Mouse (Mus musculus): ENCODE measurements around the gene App. TPM values are rescaled to one million over a fixed set of nuclear protein-coding genes. Genes with fewer than 3 reads are reported as not detected.

Gene App
- polyA plus RNA-seq, 1 experiment from 2014 or later: 225 TPM

- 0 out of 2 replicates have a peak, but pooled peaks have one; percentile 55 for ATAC-seq (ENCODE audit: low FRiP score, low TSS enrichment)
- 66% methylated on average over 9 of the region's 9 CpGs for WGBS
- H3K9me3 ChIP-seq (ENCODE audit: control insufficient read depth, low read length): no peaks in the 10 kb centered on the region
- H3K27ac ChIP-seq (ENCODE audit: low read depth, low read length): peak overlapping the region; percentile 30; the same call in 1 of the 2 replicates
- no peaks in the 10 kb centered on the region for H3K27me3 ChIP-seq (ENCODE audit: control insufficient read depth, insufficient read depth, low read length)
- peaks cover 14% of the 10 kb centered on the region; the same call in 1 of the 2 replicates for H3K36me3 ChIP-seq (ENCODE audit: control insufficient read depth, insufficient read depth, low read length)
- H3K4me3 ChIP-seq (ENCODE audit: low read length): no peak overlapping the region
- H3K4me2 ChIP-seq (replicated peaks; ENCODE audit: low read depth, low read length): no peak overlapping the region
- H3K9ac ChIP-seq (ENCODE audit: low read depth, low read length): peak overlapping the region; percentile 4; the same call in 1 of the 2 replicates
- 0 out of 2 replicates have a peak, but pooled peaks cover 13% of the 10 kb centered on the region for H3K4me1 ChIP-seq (ENCODE audit: control insufficient read depth, insufficient read depth, low read length)
Measured at GRCm38 (mm10) chr16:85106644-85107323, 66.8 kb downstream of the App start.

GRCm38 (mm10) chr16:85105603-85106002, 68.0 kb downstream of the App start:
- WGBS: 74% methylated on average over 4 of the region's 4 CpGs
- Histone ChIP-seq H3K4me1 (ENCODE audit: control insufficient read depth, insufficient read depth, low read length) (0 out of 2 replicates have a peak, but pooled peaks cover 13% of the 10 kb centered on the region), H3K36me3 (ENCODE audit: control insufficient read depth, insufficient read depth, low read length) (peaks cover 14% of the 10 kb centered on the region; the same call in 1 of the 2 replicates), H3K27me3 (ENCODE audit: control insufficient read depth, insufficient read depth, low read length) (no peaks in the 10 kb centered on the region), H3K4me3 (ENCODE audit: low read length) (no peak overlapping the region), H3K9ac (ENCODE audit: low read depth, low read length) (no peak overlapping the region), H3K9me3 (ENCODE audit: control insufficient read depth, low read length) (no peaks in the 10 kb centered on the region), H3K27ac (ENCODE audit: low read depth, low read length) (no peak overlapping the region), H3K4me2 (replicated peaks; ENCODE audit: low read depth, low read length) (no peak overlapping the region)
- no peak for ATAC-seq (ENCODE audit: low FRiP score, low TSS enrichment)

DNA sequence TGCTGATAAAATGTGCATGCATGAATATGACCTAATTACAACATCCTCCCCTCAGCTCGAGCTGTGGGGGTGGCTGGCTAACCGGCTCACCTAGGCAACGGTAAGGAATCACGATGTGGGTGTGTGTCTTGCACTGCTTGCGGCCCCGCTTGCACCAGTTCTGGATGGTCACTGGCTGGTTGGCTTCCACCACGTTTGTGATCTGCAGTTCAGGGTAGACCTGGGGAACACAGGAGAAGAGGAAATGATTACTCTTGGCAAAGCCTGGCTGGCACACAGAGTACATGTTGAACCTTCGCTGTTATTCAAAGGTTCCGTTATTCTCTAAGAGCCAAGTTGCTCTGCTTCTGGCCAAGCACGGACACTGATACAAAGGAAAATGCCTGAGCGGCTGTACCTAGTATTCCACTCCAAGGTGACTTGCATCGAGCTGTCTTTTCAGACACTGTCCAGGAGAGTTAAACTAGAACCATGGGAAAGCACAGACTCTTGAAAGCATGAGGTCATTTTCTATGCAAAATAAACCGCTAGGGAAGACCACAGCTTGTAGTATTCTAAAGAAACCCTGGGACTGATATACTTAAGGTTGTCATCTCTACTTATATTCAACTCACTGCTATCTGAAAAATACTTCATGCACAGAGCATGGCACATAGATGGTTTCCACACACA, 70.3 kb downstream of the App start:
- H3K27ac ChIP-seq (ENCODE audit: low read depth, low read length): no peak overlapping the region
- no peak overlapping the region for H3K9ac ChIP-seq (ENCODE audit: low read depth, low read length)
- no peak overlapping the region for H3K4me2 ChIP-seq (replicated peaks; ENCODE audit: low read depth, low read length)
- H3K4me3 ChIP-seq (ENCODE audit: low read length): no peak overlapping the region
- peaks cover 14% of the 10 kb centered on the region; the same call in 1 of the 2 replicates for H3K36me3 ChIP-seq (ENCODE audit: control insufficient read depth, insufficient read depth, low read length)
- H3K27me3 ChIP-seq (ENCODE audit: control insufficient read depth, insufficient read depth, low read length): no peaks in the 10 kb centered on the region
- no peaks in the 10 kb centered on the region for H3K9me3 ChIP-seq (ENCODE audit: control insufficient read depth, low read length)
- 89% methylated on average over 13 of the region's 13 CpGs for WGBS
- H3K4me1 ChIP-seq (ENCODE audit: control insufficient read depth, insufficient read depth, low read length): 0 out of 2 replicates have a peak, but pooled peaks cover 13% of the 10 kb centered on the region
- ATAC-seq (ENCODE audit: low FRiP score, low TSS enrichment): no peak

GRCm38 (mm10) chr16:85101544-85101943, 72.0 kb downstream of the App start:
- 81% methylated on average over 3 of the region's 3 CpGs for WGBS
- Histone ChIP-seq H3K27me3 (ENCODE audit: control insufficient read depth, insufficient read depth, low read length) (no peaks in the 10 kb centered on the region), H3K4me1 (ENCODE audit: control insufficient read depth, insufficient read depth, low read length) (0 out of 2 replicates have a peak, but pooled peaks cover 5% of the 10 kb centered on the region), H3K4me3 (ENCODE audit: low read length) (no peak overlapping the region), H3K36me3 (ENCODE audit: control insufficient read depth, insufficient read depth, low read length) (peaks cover 19% of the 10 kb centered on the region; the same call in 1 of the 2 replicates), H3K27ac (ENCODE audit: low read depth, low read length) (no peak overlapping the region), H3K9me3 (ENCODE audit: control insufficient read depth, low read length) (no peaks in the 10 kb centered on the region), H3K9ac (ENCODE audit: low read depth, low read length) (no peak overlapping the region), H3K4me2 (replicated peaks; ENCODE audit: low read depth, low read length) (no peak overlapping the region)
- ATAC-seq (ENCODE audit: low FRiP score, low TSS enrichment): no peak

- ATAC-seq (ENCODE audit: low FRiP score, low TSS enrichment): no peak
- H3K27ac ChIP-seq (ENCODE audit: low read depth, low read length): no peak overlapping the region
- 23% methylated on average over 3 of the region's 3 CpGs for WGBS
Measured at GRCm38 (mm10) chr16:85100806-85101205, 72.8 kb downstream of the App start.

GRCm38 (mm10) chr16:85099487-85099886, 74.1 kb downstream of the App start:
- H3K4me1 ChIP-seq (ENCODE audit: control insufficient read depth, insufficient read depth, low read length): no peaks in the 10 kb centered on the region
- WGBS: 33% methylated on average over 7 of the region's 7 CpGs

More at GRCm38 (mm10) chr16:85100806-85101205, 72.8 kb downstream of the App start:
- H3K4me2 ChIP-seq (replicated peaks; ENCODE audit: low read depth, low read length): no peak overlapping the region
- H3K4me3 ChIP-seq (ENCODE audit: low read length): no peak overlapping the region
- H3K9me3 ChIP-seq (ENCODE audit: control insufficient read depth, low read length): no peaks in the 10 kb centered on the region
- H3K27me3 ChIP-seq (ENCODE audit: control insufficient read depth, insufficient read depth, low read length): no peaks in the 10 kb centered on the region
- H3K36me3 ChIP-seq (ENCODE audit: control insufficient read depth, insufficient read depth, low read length): peaks cover 19% of the 10 kb centered on the region; the same call in 1 of the 2 replicates
- H3K4me1 ChIP-seq (ENCODE audit: control insufficient read depth, insufficient read depth, low read length): no peaks in the 10 kb centered on the region
- H3K9ac ChIP-seq (ENCODE audit: low read depth, low read length): no peak overlapping the region

DNA sequence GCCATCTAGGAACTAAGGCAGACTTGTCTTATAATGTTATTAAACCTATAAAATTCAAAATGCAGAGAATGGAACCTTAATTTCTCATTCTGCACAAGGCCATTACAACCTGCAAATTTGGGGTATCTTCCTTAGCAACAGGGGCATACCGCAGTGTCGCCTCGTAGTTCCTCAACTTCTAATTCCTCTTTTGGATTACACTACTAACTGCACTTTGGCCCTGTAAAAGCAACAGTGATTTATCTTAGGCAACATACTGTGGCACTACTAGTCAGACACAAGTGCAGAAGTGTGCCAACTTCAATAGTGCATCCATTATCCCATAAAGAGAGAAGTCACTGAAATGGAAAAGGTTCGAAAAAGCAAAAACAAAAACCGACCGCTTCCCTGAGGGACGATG, 74.5 kb downstream of the App start:
- peaks cover 19% of the 10 kb centered on the region; the same call in 1 of the 2 replicates for H3K36me3 ChIP-seq (ENCODE audit: control insufficient read depth, insufficient read depth, low read length)
- no peaks in the 10 kb centered on the region for H3K4me1 ChIP-seq (ENCODE audit: control insufficient read depth, insufficient read depth, low read length)
- 88% methylated on average over 7 of the region's 7 CpGs for WGBS
- ATAC-seq (ENCODE audit: low FRiP score, low TSS enrichment): no peak
- no peak overlapping the region for H3K9ac ChIP-seq (ENCODE audit: low read depth, low read length)
- no peak overlapping the region for H3K4me3 ChIP-seq (ENCODE audit: low read length)
- no peak overlapping the region for H3K4me2 ChIP-seq (replicated peaks; ENCODE audit: low read depth, low read length)
- H3K27ac ChIP-seq (ENCODE audit: low read depth, low read length): no peak overlapping the region
- H3K27me3 ChIP-seq (ENCODE audit: control insufficient read depth, insufficient read depth, low read length): no peaks in the 10 kb centered on the region
- no peaks in the 10 kb centered on the region for H3K9me3 ChIP-seq (ENCODE audit: control insufficient read depth, low read length)

More at GRCm38 (mm10) chr16:85099487-85099886, 74.1 kb downstream of the App start:
- H3K9ac ChIP-seq (ENCODE audit: low read depth, low read length): no peak overlapping the region
- no peaks in the 10 kb centered on the region for H3K27me3 ChIP-seq (ENCODE audit: control insufficient read depth, insufficient read depth, low read length)
- H3K4me2 ChIP-seq (replicated peaks; ENCODE audit: low read depth, low read length): no peak overlapping the region
- no peak for ATAC-seq (ENCODE audit: low FRiP score, low TSS enrichment)
- no peak overlapping the region for H3K4me3 ChIP-seq (ENCODE audit: low read length)
- no peak overlapping the region for H3K27ac ChIP-seq (ENCODE audit: low read depth, low read length)
- peaks cover 19% of the 10 kb centered on the region; the same call in 1 of the 2 replicates for H3K36me3 ChIP-seq (ENCODE audit: control insufficient read depth, insufficient read depth, low read length)
- no peaks in the 10 kb centered on the region for H3K9me3 ChIP-seq (ENCODE audit: control insufficient read depth, low read length)

DNA sequence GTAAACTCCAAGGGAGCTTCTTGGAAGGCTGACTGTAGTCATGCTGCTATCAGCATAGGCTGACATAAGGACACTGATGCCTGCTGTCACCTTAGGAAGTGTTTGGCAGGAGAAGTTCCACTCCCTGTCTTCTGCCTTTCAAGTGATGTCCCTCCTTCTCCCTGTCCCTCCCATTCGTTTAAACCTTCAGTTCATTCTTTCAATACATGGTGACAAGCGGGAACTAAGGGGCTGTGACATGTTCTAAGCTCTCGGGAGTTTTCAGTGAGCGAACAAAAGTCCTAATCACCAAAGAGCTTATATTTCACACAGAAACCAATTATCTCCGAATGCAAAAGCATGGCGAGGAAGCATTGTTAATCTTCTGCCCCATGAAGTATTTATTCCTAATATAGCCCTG, 77.2 kb downstream of the App start:
- no peak overlapping the region for H3K9ac ChIP-seq (ENCODE audit: low read depth, low read length)
- H3K4me1 ChIP-seq (ENCODE audit: control insufficient read depth, insufficient read depth, low read length): peaks cover 9% of the 10 kb centered on the region
- peaks cover 5% of the 10 kb centered on the region; the same call in 1 of the 2 replicates for H3K36me3 ChIP-seq (ENCODE audit: control insufficient read depth, insufficient read depth, low read length)
- H3K4me2 ChIP-seq (replicated peaks; ENCODE audit: low read depth, low read length): no peak overlapping the region
- no peak for ATAC-seq (ENCODE audit: low FRiP score, low TSS enrichment)
- no peak overlapping the region for H3K4me3 ChIP-seq (ENCODE audit: low read length)
- no peaks in the 10 kb centered on the region for H3K27me3 ChIP-seq (ENCODE audit: control insufficient read depth, insufficient read depth, low read length)
- no peak overlapping the region for H3K27ac ChIP-seq (ENCODE audit: low read depth, low read length)
- 85% methylated on average over 6 of the region's 6 CpGs for WGBS
- H3K9me3 ChIP-seq (ENCODE audit: control insufficient read depth, low read length): no peaks in the 10 kb centered on the region

- no peak overlapping the region for H3K9ac ChIP-seq (ENCODE audit: low read depth, low read length)
- WGBS: 89% methylated on average over 2 of the region's 2 CpGs
- H3K4me1 ChIP-seq (ENCODE audit: control insufficient read depth, insufficient read depth, low read length): peaks cover 9% of the 10 kb centered on the region
Measured at GRCm38 (mm10) chr16:85095923-85096322, 77.6 kb downstream of the App start.

More at GRCm38 (mm10) chr16:85095923-85096322, 77.6 kb downstream of the App start:
- Histone ChIP-seq H3K9me3 (ENCODE audit: control insufficient read depth, low read length) (no peaks in the 10 kb centered on the region), H3K4me3 (ENCODE audit: low read length) (no peak overlapping the region), H3K36me3 (ENCODE audit: control insufficient read depth, insufficient read depth, low read length) (peaks cover 5% of the 10 kb centered on the region; the same call in 1 of the 2 replicates), H3K27me3 (ENCODE audit: control insufficient read depth, insufficient read depth, low read length) (no peaks in the 10 kb centered on the region), H3K27ac (ENCODE audit: low read depth, low read length) (no peak overlapping the region), H3K4me2 (replicated peaks; ENCODE audit: low read depth, low read length) (no peak overlapping the region)
- no peak for ATAC-seq (ENCODE audit: low FRiP score, low TSS enrichment)
